8 mouse cellular contexts compared by ENCODE assay signal in the genomic region with DNA sequence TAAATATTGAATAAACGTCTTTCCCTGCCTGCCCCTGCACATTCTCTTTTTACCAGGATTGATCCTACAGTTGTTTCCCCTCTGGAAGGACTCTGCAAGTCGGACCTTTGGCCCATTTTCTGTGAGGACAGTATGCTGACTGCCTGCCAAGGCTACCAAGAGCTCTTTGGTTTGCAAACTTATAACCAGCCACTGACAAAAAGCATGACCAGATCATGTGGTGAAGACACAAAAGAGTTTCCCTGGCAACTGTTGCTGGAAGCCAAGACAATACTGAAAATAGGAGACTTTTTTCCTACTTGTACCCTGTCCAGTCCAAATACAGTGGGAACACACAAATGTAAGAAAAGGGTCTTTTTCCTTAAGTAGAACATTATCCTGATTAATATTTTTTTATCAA.
DNase-seq lines count a peak whose midpoint lies in the region; ATAC-seq and TF ChIP-seq lines count a peak whose summit lies in the region.

No protein-coding gene starts in this region.

- H3K27me3 ChIP-seq in liver, embryonic 15.5 days = no peaks in the 10 kb centered on the region
- no peaks in the 10 kb centered on the region for H3K27me3 ChIP-seq in liver, embryonic 11.5 days (replicated peaks; ENCODE audit: control insufficient read depth, insufficient read depth, low read length)
- no peaks in the 10 kb centered on the region for H3K27me3 ChIP-seq in hindbrain, embryonic 14.5 days (ENCODE audit: control insufficient read depth, insufficient read depth, low read length)
- no peaks in the 10 kb centered on the region for H3K27me3 ChIP-seq in neural tube, embryonic 13.5 days
- no peaks in the 10 kb centered on the region for H3K27me3 ChIP-seq in intestine, postnatal 0 days (replicated peaks; ENCODE audit: control insufficient read depth, insufficient read depth, low read length)
- no peaks in the 10 kb centered on the region for H3K27me3 ChIP-seq in thymus, adult 2 months (ENCODE audit: control insufficient read depth, insufficient read depth, low read length)

- no peak for TF ChIP-seq CTCF in intestine, postnatal 0 days (IDR thresholded peaks at IDR 0.05; ENCODE audit: low read depth)
- no peak for TF ChIP-seq CTCF in thymus, adult 2 months (IDR thresholded peaks at IDR 0.05; ENCODE audit: borderline replicate concordance, control insufficient read depth, extremely low read depth, insufficient read depth, low read length, poor library complexity)

- WGBS in liver, embryonic 15.5 days (ENCODE audit: insufficient replicate concordance) = 52% methylated on average over 2 of the region's 2 CpGs
- WGBS in liver, embryonic 11.5 days = 56% methylated on average over 2 of the region's 2 CpGs
- 26% methylated on average over 2 of the region's 2 CpGs for WGBS in hindbrain, embryonic 14.5 days
- WGBS in neural tube, embryonic 13.5 days = 34% methylated on average over 2 of the region's 2 CpGs
- WGBS in intestine, postnatal 0 days = 61% methylated on average over 2 of the region's 2 CpGs
- 96% methylated on average over 2 of the region's 2 CpGs for WGBS in thymus, adult 2 months

- ATAC-seq in liver, embryonic 15.5 days (ENCODE audit: insufficient read depth) = no peak
- no peak for ATAC-seq in liver, embryonic 11.5 days (replicated peaks; ENCODE audit: low FRiP score)
- ATAC-seq in hindbrain, embryonic 14.5 days (ENCODE audit: low FRiP score) = peak; percentile 75; the same call in 1 of the 2 replicates
- peak; percentile 68; the same call in 1 of the 2 replicates for ATAC-seq in neural tube, embryonic 13.5 days (ENCODE audit: low read depth)
- no peak for ATAC-seq in intestine, postnatal 0 days

- DNase-seq in liver, embryonic 11.5 days (ENCODE audit: low spot score) = no peak
- DNase-seq in cerebellum, adult 9-11 months = peak; percentile 55
- peak; percentile 67 for DNase-seq in hindbrain, embryonic 14.5 days (ENCODE audit: low spot score)
- peak; percentile 50 to 57 for DNase-seq in layer of hippocampus, postnatal 36 days
- no peak for DNase-seq in thymus, adult 2 months

- no peak overlapping the region for H3K9ac ChIP-seq in liver, embryonic 15.5 days
- H3K9ac ChIP-seq in liver, embryonic 11.5 days (ENCODE audit: low read depth, low read length) = no peak overlapping the region
- H3K9ac ChIP-seq in hindbrain, embryonic 14.5 days = no peak overlapping the region
- H3K9ac ChIP-seq in neural tube, embryonic 13.5 days = no peak overlapping the region
- no peak overlapping the region for H3K9ac ChIP-seq in intestine, postnatal 0 days (ENCODE audit: low read depth, low read length)

- H3K4me1 ChIP-seq in liver, embryonic 15.5 days (replicated peaks) = peaks cover 4% of the 10 kb centered on the region
- no peaks in the 10 kb centered on the region for H3K4me1 ChIP-seq in liver, embryonic 11.5 days (replicated peaks; ENCODE audit: control insufficient read depth, insufficient read depth, low read length)
- H3K4me1 ChIP-seq in hindbrain, embryonic 14.5 days (replicated peaks; ENCODE audit: control insufficient read depth, insufficient read depth, low read length) = peaks cover 5% of the 10 kb centered on the region; the same call in 1 of the 2 replicates
- H3K4me1 ChIP-seq in neural tube, embryonic 13.5 days (replicated peaks) = peaks cover 22% of the 10 kb centered on the region; the same call in 1 of the 2 replicates
- H3K4me1 ChIP-seq in intestine, postnatal 0 days (replicated peaks; ENCODE audit: control insufficient read depth, insufficient read depth, low read length) = no peaks in the 10 kb centered on the region
- no peaks in the 10 kb centered on the region for H3K4me1 ChIP-seq in thymus, adult 2 months (replicated peaks; ENCODE audit: control insufficient read depth, insufficient read depth, low read length)

- H3K4me2 ChIP-seq in liver, embryonic 15.5 days = no peak overlapping the region
- H3K4me2 ChIP-seq in liver, embryonic 11.5 days = no peak overlapping the region
- H3K4me2 ChIP-seq in hindbrain, embryonic 14.5 days (replicated peaks) = no peak overlapping the region
- no peak overlapping the region for H3K4me2 ChIP-seq in neural tube, embryonic 13.5 days
- H3K4me2 ChIP-seq in intestine, postnatal 0 days (replicated peaks; ENCODE audit: low read depth) = no peak overlapping the region

- no peak for TF ChIP-seq POLR2A in thymus, adult 2 months (IDR thresholded peaks at IDR 0.05; ENCODE audit: control insufficient read depth, extremely low read depth, insufficient read depth, low read length, poor library complexity)

- peak overlapping the region; percentile 14; the same call in 1 of the 2 replicates for H3K27ac ChIP-seq in liver, embryonic 15.5 days (replicated peaks)
- no peak overlapping the region for H3K27ac ChIP-seq in liver, embryonic 11.5 days (ENCODE audit: low read depth, low read length)
- peak overlapping the region; percentile 46 for H3K27ac ChIP-seq in hindbrain, embryonic 14.5 days
- H3K27ac ChIP-seq in neural tube, embryonic 13.5 days (replicated peaks) = peak overlapping the region; percentile 59; the same call in 1 of the 2 replicates
- H3K27ac ChIP-seq in intestine, postnatal 0 days (ENCODE audit: low read depth, low read length) = no peak overlapping the region
- H3K27ac ChIP-seq in thymus, adult 2 months (ENCODE audit: control insufficient read depth, insufficient read depth, low read length) = no peak overlapping the region

- no peaks in the 10 kb centered on the region for H3K9me3 ChIP-seq in liver, embryonic 15.5 days (replicated peaks)
- H3K9me3 ChIP-seq in liver, embryonic 11.5 days (ENCODE audit: control insufficient read depth, low read length) = no peaks in the 10 kb centered on the region
- no peaks in the 10 kb centered on the region for H3K9me3 ChIP-seq in hindbrain, embryonic 14.5 days (ENCODE audit: control insufficient read depth, low read length)
- H3K9me3 ChIP-seq in neural tube, embryonic 13.5 days = no peaks in the 10 kb centered on the region
- no peaks in the 10 kb centered on the region for H3K9me3 ChIP-seq in intestine, postnatal 0 days (ENCODE audit: control insufficient read depth)

- H3K4me3 ChIP-seq in liver, embryonic 15.5 days (replicated peaks) = no peak overlapping the region
- H3K4me3 ChIP-seq in liver, embryonic 11.5 days (ENCODE audit: low read depth, low read length) = no peak overlapping the region
- no peak overlapping the region for H3K4me3 ChIP-seq in hindbrain, embryonic 14.5 days (replicated peaks; ENCODE audit: low read length)
- no peak overlapping the region for H3K4me3 ChIP-seq in neural tube, embryonic 13.5 days
- H3K4me3 ChIP-seq in intestine, postnatal 0 days (ENCODE audit: low read depth, low read length) = no peak overlapping the region
- H3K4me3 ChIP-seq in thymus, adult 2 months (ENCODE audit: control insufficient read depth, insufficient read depth, low read length) = no peak overlapping the region

- H3K36me3 ChIP-seq in liver, embryonic 15.5 days (replicated peaks) = peaks cover 5% of the 10 kb centered on the region; the same call in 1 of the 2 replicates
- H3K36me3 ChIP-seq in liver, embryonic 11.5 days (ENCODE audit: control insufficient read depth, insufficient read depth, low read length) = peaks cover 3% of the 10 kb centered on the region; the same call in 1 of the 2 replicates
- peaks cover 7% of the 10 kb centered on the region for H3K36me3 ChIP-seq in hindbrain, embryonic 14.5 days (replicated peaks; ENCODE audit: control insufficient read depth, insufficient read depth)
- H3K36me3 ChIP-seq in neural tube, embryonic 13.5 days = peaks cover 43% of the 10 kb centered on the region
- H3K36me3 ChIP-seq in intestine, postnatal 0 days (ENCODE audit: control insufficient read depth, insufficient read depth) = 0 out of 2 replicates have a peak, but pooled peaks cover 5% of the 10 kb centered on the region
- H3K36me3 ChIP-seq in thymus, adult 2 months (ENCODE audit: control insufficient read depth, insufficient read depth, low read length) = no peaks in the 10 kb centered on the region

Comparison
In these comparisons a context has a peak if more than half of its experiments do, and no peak if none do; other contexts are left out.
1. H3K27ac ChIP-seq: peak in liver, embryonic 15.5 days (single experiment), hindbrain, embryonic 14.5 days (single experiment) and neural tube, embryonic 13.5 days (single experiment); none in liver, embryonic 11.5 days (single experiment), intestine, postnatal 0 days (single experiment) and thymus, adult 2 months (single experiment).
2. ATAC-seq: peak in hindbrain, embryonic 14.5 days (single experiment) and neural tube, embryonic 13.5 days (single experiment); none in liver, embryonic 15.5 days (single experiment), liver, embryonic 11.5 days (single experiment) and intestine, postnatal 0 days (single experiment).
3. DNase-seq: peak in cerebellum, adult 9-11 months (single experiment), hindbrain, embryonic 14.5 days (single experiment) and layer of hippocampus, postnatal 36 days (2 of 2); none in liver, embryonic 11.5 days (single experiment) and thymus, adult 2 months (single experiment).